9 mouse cellular contexts compared by ENCODE assay signal in genomic region chr2:162943931-162944330, GRCm38 (mm10). TPM values are rescaled to one million over a fixed set of nuclear protein-coding genes. Genes with fewer than 3 reads are reported as not detected.
DNase-seq lines count a peak whose midpoint lies in the region; ATAC-seq and TF ChIP-seq lines count a peak whose summit lies in the region.
"Had no signal": no experiment of that assay in that cellular context is flagged by ENCODE, and none has a peak within 500 bp of the region (broad histone marks: within the 10 kb centered on the region; RNA-seq: fewer than 3 reads in every experiment).

No protein-coding gene starts in this region.

- DNase-seq in kidney, postnatal 0 days (ENCODE audit: low spot score), result no peak
- DNase-seq in kidney, adult 8-10 months, result no peak
- peak; percentile 52 for DNase-seq in brain, adult 2 months (ENCODE audit: low read depth, low spot score)
- no peak for DNase-seq in hindbrain, embryonic 14.5 days (ENCODE audit: low spot score)
- DNase-seq in retina, postnatal 1 day, result no peak
- DNase-seq in cerebellum, adult 9-10 months, result no peak
- no peak for DNase-seq in urinary bladder, postnatal 36 days (ENCODE audit: low spot score in 2 of 2)

- 0 out of 2 replicates have a peak, but pooled peaks cover 8% of the 10 kb centered on the region for H3K4me1 ChIP-seq in kidney, postnatal 0 days (replicated peaks; ENCODE audit: insufficient read depth, low read length)
- peaks cover 8% of the 10 kb centered on the region for H3K4me1 ChIP-seq in hindbrain, embryonic 14.5 days (replicated peaks; ENCODE audit: control insufficient read depth, insufficient read depth, low read length)
- peaks cover 17% of the 10 kb centered on the region for H3K4me1 ChIP-seq in midbrain, embryonic 13.5 days (replicated peaks)

- H3K36me3 ChIP-seq in kidney, postnatal 0 days (ENCODE audit: insufficient read depth, low read length), result peaks cover 6% of the 10 kb centered on the region
- H3K36me3 ChIP-seq in hindbrain, embryonic 14.5 days (replicated peaks; ENCODE audit: control insufficient read depth, insufficient read depth), result peaks cover 25% of the 10 kb centered on the region
- H3K36me3 ChIP-seq in midbrain, embryonic 13.5 days, result peaks cover 26% of the 10 kb centered on the region

- H3K4me3 ChIP-seq in kidney, postnatal 0 days (replicated peaks; ENCODE audit: low read depth, low read length), result 0 out of 2 replicates have a peak overlapping the region, but pooled peaks have one; percentile 53
- H3K4me3 ChIP-seq in hindbrain, embryonic 14.5 days (replicated peaks; ENCODE audit: low read length), result peak overlapping the region; percentile 52
- peak overlapping the region; percentile 61 for H3K4me3 ChIP-seq in midbrain, embryonic 13.5 days (replicated peaks)

- no peak overlapping the region for H3K9ac ChIP-seq in kidney, postnatal 0 days (ENCODE audit: low read depth, low read length)
- H3K9ac ChIP-seq in hindbrain, embryonic 14.5 days, result peak overlapping the region; percentile 72
- peak overlapping the region; percentile 69; the same call in 1 of the 2 replicates for H3K9ac ChIP-seq in midbrain, embryonic 13.5 days (replicated peaks)

- H3K4me2 ChIP-seq in kidney, postnatal 0 days (ENCODE audit: low read length), result peak overlapping the region; percentile 98
- H3K4me2 ChIP-seq in hindbrain, embryonic 14.5 days (replicated peaks), result peak overlapping the region; percentile 88
- H3K4me2 ChIP-seq in midbrain, embryonic 13.5 days (replicated peaks), result peak overlapping the region; percentile 95

- no peaks in the 10 kb centered on the region for H3K9me3 ChIP-seq in kidney, postnatal 0 days (replicated peaks; ENCODE audit: low read length)
- no peaks in the 10 kb centered on the region for H3K9me3 ChIP-seq in hindbrain, embryonic 14.5 days (ENCODE audit: control insufficient read depth, low read length)
- no peaks in the 10 kb centered on the region for H3K9me3 ChIP-seq in midbrain, embryonic 13.5 days

- H3K27me3 ChIP-seq in kidney, postnatal 0 days (ENCODE audit: insufficient read depth, low read length), result no peaks in the 10 kb centered on the region
- peaks cover 11% of the 10 kb centered on the region for H3K27me3 ChIP-seq in hindbrain, embryonic 14.5 days (ENCODE audit: control insufficient read depth, insufficient read depth, low read length)
- peaks cover 22% of the 10 kb centered on the region for H3K27me3 ChIP-seq in midbrain, embryonic 13.5 days
- H3K27me3 ChIP-seq: Patski had no signal

- 6% methylated on average over 11 of the region's 11 CpGs for WGBS in kidney, postnatal 0 days
- 7% methylated on average over 11 of the region's 11 CpGs for WGBS in hindbrain, embryonic 14.5 days
- 6% methylated on average over 11 of the region's 11 CpGs for WGBS in midbrain, embryonic 13.5 days

- no peak for ATAC-seq in kidney, postnatal 0 days (replicated peaks; ENCODE audit: low FRiP score, low read depth)
- ATAC-seq in hindbrain, embryonic 14.5 days (ENCODE audit: low FRiP score), result no peak
- peak; percentile 34; the same call in 1 of the 2 replicates for ATAC-seq in midbrain, embryonic 13.5 days

- no peak for TF ChIP-seq CTCF in kidney, postnatal 0 days (IDR thresholded peaks at IDR 0.05; ENCODE audit: low read depth)

- H3K27ac ChIP-seq in kidney, postnatal 0 days, result no peak overlapping the region
- no peak overlapping the region for H3K27ac ChIP-seq in hindbrain, embryonic 14.5 days
- H3K27ac ChIP-seq in midbrain, embryonic 13.5 days, result no peak overlapping the region

RNA-seq across cellular contexts. Expression of gene L3mbtl1, which starts 0.7 kb away (rescaled TPM):
- polyA plus RNA-seq in kidney, postnatal 0 days (2015; fragmentation: Nextera tagmentation; extraction: Ambion mirVana), result 0.09 and 0.12 TPM in 2 replicates
- 3.9 and 4.3 TPM in 2 replicates for polyA plus RNA-seq in hindbrain, embryonic 14.5 days (2014; fragmentation: Nextera tagmentation; extraction: Ambion mirVana)
- 0.39 and 0.57 TPM in 2 replicates for polyA plus RNA-seq in midbrain, embryonic 13.5 days (2015; fragmentation: Nextera tagmentation; extraction: Ambion mirVana)

RNA-seq across cellular contexts. Expression of gene Srsf6, which starts 12.6 kb away (rescaled TPM):
- 146 and 152 TPM in 2 replicates for polyA plus RNA-seq in kidney, postnatal 0 days (2015; fragmentation: Nextera tagmentation; extraction: Ambion mirVana)
- 131 and 134 TPM in 2 replicates for polyA plus RNA-seq in hindbrain, embryonic 14.5 days (2014; fragmentation: Nextera tagmentation; extraction: Ambion mirVana)
- 196 and 204 TPM in 2 replicates for polyA plus RNA-seq in midbrain, embryonic 13.5 days (2015; fragmentation: Nextera tagmentation; extraction: Ambion mirVana)

RNA-seq across cellular contexts. Expression of gene Sgk2, which starts 43.2 kb away (rescaled TPM):
- polyA plus RNA-seq in kidney, postnatal 0 days (2015; fragmentation: Nextera tagmentation; extraction: Ambion mirVana), result 23.5 and 24.3 TPM in 2 replicates
- 0.33 TPM in 1 of 2 replicates, not detected in the other for polyA plus RNA-seq in hindbrain, embryonic 14.5 days (2014; fragmentation: Nextera tagmentation; extraction: Ambion mirVana)
- polyA plus RNA-seq in midbrain, embryonic 13.5 days (2015; fragmentation: Nextera tagmentation; extraction: Ambion mirVana), result 0.06 TPM in 1 of 2 replicates, not detected in the other

Comparison
In these comparisons a context has a peak if more than half of its experiments do, and no peak if none do; other contexts are left out.
1. RNA of gene Sgk2, which starts 43.2 kb away (polyA plus RNA-seq): 23.5 to 24.3 TPM in kidney, postnatal 0 days; 0.33 TPM in hindbrain, embryonic 14.5 days and 0.06 TPM in midbrain, embryonic 13.5 days; every median in the first group is over 10 times any median in the second.
2. Peak in every context shown above with its lines, with median percentiles within 50 percentile points of each other: H3K4me2 ChIP-seq and H3K4me3 ChIP-seq.